Mouse (Mus musculus) MEL (cell line): ENCODE results near the gene Galns. TPM values are rescaled to one million over a fixed set of nuclear protein-coding genes. Genes with fewer than 3 reads are reported as not detected.

Source experiments
- DNase-seq: peaks from one replicate; pipeline ENCODE4 v3.0.0; 2011; ENCODE audit warnings: low read depth, low spot score
- H3K27ac ChIP-seq: 2 replicates; pipeline ENCODE4 v1.5.1; 2012; ENCODE audit warnings: low read depth, mild to moderate bottlenecking, control low read depth, low read length, moderate library complexity; ENCODE audit not compliant: control insufficient read depth
- H3K27me3 ChIP-seq, 2 experiments: fragments of 150-350 bp in 1 of 2; sonication (generic) in 1 of 2; 2 replicates each; pipeline ENCODE4 v1.6.1; 2012; ENCODE audit warnings: low read length in 2 of 2, mild to moderate bottlenecking in 2 of 2, improper control_type of control experiment in 1 of 2, moderate library complexity in 1 of 2; ENCODE audit not compliant: insufficient read depth in 2 of 2, control insufficient read depth in 1 of 2
- H3K36me3 ChIP-seq, 2 experiments: 2 replicates each; pipeline ENCODE4 v1.6.1; 2012 to 2014; ENCODE audit warnings: low read length in 2 of 2, improper control_type of control experiment in 1 of 2, inconsistent platforms in 1 of 2, mild to moderate bottlenecking in 1 of 2; ENCODE audit not compliant: insufficient read depth in 2 of 2, control insufficient read depth in 1 of 2
- H3K4me1 ChIP-seq, 2 experiments: fragments of 150-350 bp in 1 of 2; sonication (generic) in 1 of 2; 2 replicates each; pipeline ENCODE4 v1.6.1; 2012; ENCODE audit warnings: low read length in 2 of 2, improper control_type of control experiment in 1 of 2, mild to moderate bottlenecking in 1 of 2; ENCODE audit not compliant: insufficient read depth in 2 of 2, control insufficient read depth in 1 of 2
- H3K4me3 ChIP-seq, 2 experiments: fragments of 150-350 bp in 1 of 2; sonication (generic) in 1 of 2; 2 replicates each; pipeline ENCODE4 v1.5.1; 2012; ENCODE audit warnings: low read depth in 2 of 2, low read length in 2 of 2, mild to moderate bottlenecking in 2 of 2, moderate library complexity in 2 of 2, control low read depth in 1 of 2, improper control_type of control experiment in 1 of 2; ENCODE audit not compliant: control insufficient read depth in 1 of 2, insufficient read depth in 1 of 2
- H3K79me2 ChIP-seq: 2 replicates; pipeline ENCODE4 v1.6.1; 2012; ENCODE audit warnings: mild to moderate bottlenecking, low read length, moderate library complexity; ENCODE audit not compliant: control insufficient read depth, poor library complexity, insufficient read depth
- H3K9ac ChIP-seq: 2 replicates; pipeline ENCODE4 v1.6.1; 2012; ENCODE audit warnings: low read depth, mild to moderate bottlenecking, control low read depth, low read length, moderate library complexity; ENCODE audit not compliant: control insufficient read depth, poor library complexity, severe bottlenecking
- H3K9me3 ChIP-seq: fragments of 150-350 bp; sonication (generic); replicated peaks from 2 replicates; pipeline ENCODE4 v1.6.1; 2012; ENCODE audit warnings: mild to moderate bottlenecking, low read length, improper control_type of control experiment, moderate library complexity; ENCODE audit not compliant: insufficient read depth
- BHLHE40 ChIP-seq: IDR thresholded peaks from 2 replicates; pipeline ENCODE4 v1.6.1; 2012; ENCODE audit warnings: low read depth, mild to moderate bottlenecking, inconsistent platforms, low read length, improper control_type of control experiment, borderline replicate concordance
- CHD1 ChIP-seq: IDR thresholded peaks from 2 replicates; pipeline ENCODE4 v1.6.1; 2012; ENCODE audit warnings: low read depth, mild to moderate bottlenecking, inconsistent platforms, low read length, improper control_type of control experiment
- CHD2 ChIP-seq: IDR thresholded peaks from 2 replicates; pipeline ENCODE4 v1.6.1; 2011; ENCODE audit warnings: low read length, improper control_type of control experiment
- CTCF ChIP-seq, 3 experiments: IDR thresholded peaks in 2 of 3; conservative IDR thresholded peaks in 1 of 3; 2 replicates each; pipeline ENCODE4 v1.5.1; 2011 to 2012; ENCODE audit warnings: low read length in 3 of 3, low read depth in 2 of 3, mild to moderate bottlenecking in 2 of 3, improper control_type of control experiment in 1 of 3, inconsistent platforms in 1 of 3, mixed read lengths in 1 of 3, moderate library complexity in 1 of 3; ENCODE audit not compliant: control insufficient read depth in 1 of 3, insufficient read depth in 1 of 3, poor library complexity in 1 of 3, severe bottlenecking in 1 of 3
- E2F4 ChIP-seq: IDR thresholded peaks from 2 replicates; pipeline ENCODE4 v1.6.1; 2011; ENCODE audit warnings: low read depth, low read length, improper control_type of control experiment, borderline replicate concordance
- ELF1 ChIP-seq: IDR thresholded peaks from 2 replicates; pipeline ENCODE4 v1.6.1; 2014; ENCODE audit warnings: low read depth, mild to moderate bottlenecking, inconsistent platforms, low read length, improper control_type of control experiment, moderate library complexity
- GABPA ChIP-seq: IDR thresholded peaks from 2 replicates; pipeline ENCODE4 v1.6.1; 2012; ENCODE audit warnings: low read depth, mild to moderate bottlenecking, inconsistent platforms, low read length, improper control_type of control experiment, moderate library complexity
- GATA1 ChIP-seq: IDR thresholded peaks from 2 replicates; pipeline ENCODE4 v1.6.1; 2011; ENCODE audit warnings: low read depth, low read length, improper control_type of control experiment
- HCFC1 ChIP-seq: IDR thresholded peaks from 2 replicates; pipeline ENCODE4 v1.6.1; 2012; ENCODE audit warnings: low read depth, mild to moderate bottlenecking, inconsistent platforms, low read length, improper control_type of control experiment, moderate library complexity
- JUND ChIP-seq: IDR thresholded peaks from 2 replicates; pipeline ENCODE4 v1.6.1; 2011; ENCODE audit warnings: low read depth, mild to moderate bottlenecking, improper control_type of control experiment, low read length
- MAFK ChIP-seq: IDR thresholded peaks from 2 replicates; pipeline ENCODE4 v1.6.1; 2011; ENCODE audit warnings: low read depth, mild to moderate bottlenecking, low read length, improper control_type of control experiment, borderline replicate concordance
- MAX ChIP-seq: IDR thresholded peaks from 2 replicates; pipeline ENCODE4 v1.6.1; 2011; ENCODE audit warnings: low read length, improper control_type of control experiment
- MAZ ChIP-seq: IDR thresholded peaks from 2 replicates; pipeline ENCODE4 v1.6.1; 2012; ENCODE audit warnings: low read depth, mild to moderate bottlenecking, inconsistent platforms, low read length, improper control_type of control experiment
- MXI1 ChIP-seq: IDR thresholded peaks from 2 replicates; pipeline ENCODE4 v1.6.1; 2011; ENCODE audit warnings: mild to moderate bottlenecking, low read depth, low read length, improper control_type of control experiment
- MYB ChIP-seq: IDR thresholded peaks from 2 replicates; pipeline ENCODE4 v1.6.1; 2011; ENCODE audit warnings: mild to moderate bottlenecking, low read depth, low read length, improper control_type of control experiment
- NRF1 ChIP-seq: IDR thresholded peaks from 2 replicates; pipeline ENCODE4 v1.6.1; 2014; ENCODE audit warnings: low read depth, mild to moderate bottlenecking, inconsistent platforms, low read length, improper control_type of control experiment, moderate library complexity; ENCODE audit not compliant: poor library complexity, insufficient read depth, severe bottlenecking
- POLR2A ChIP-seq, 2 experiments: IDR thresholded peaks; 2 replicates each; pipeline ENCODE4 v1.6.1; 2011 to 2012; ENCODE audit warnings: low read length in 2 of 2, mild to moderate bottlenecking in 2 of 2, control low read depth in 1 of 2, improper control_type of control experiment in 1 of 2, low read depth in 1 of 2, moderate library complexity in 1 of 2; ENCODE audit not compliant: control insufficient read depth in 1 of 2, insufficient read depth in 1 of 2, poor library complexity in 1 of 2
- POLR2AphosphoS2 ChIP-seq: IDR thresholded peaks from 2 replicates; pipeline ENCODE4 v1.6.1; 2011; ENCODE audit warnings: low read length, improper control_type of control experiment
- RAD21 ChIP-seq: IDR thresholded peaks from 2 replicates; pipeline ENCODE4 v1.6.1; 2011; ENCODE audit warnings: mild to moderate bottlenecking, low read depth, low read length, improper control_type of control experiment
- SIN3A ChIP-seq: IDR thresholded peaks from 2 replicates; pipeline ENCODE4 v1.6.1; 2012; ENCODE audit warnings: low read length, improper control_type of control experiment, inconsistent platforms
- USF1 ChIP-seq: IDR thresholded peaks from 2 replicates; pipeline ENCODE4 v1.6.1; 2014; ENCODE audit warnings: low read depth, mild to moderate bottlenecking, inconsistent platforms, low read length, improper control_type of control experiment, moderate library complexity
- USF2 ChIP-seq, 2 experiments: IDR thresholded peaks; 2 replicates each; pipeline ENCODE4 v1.6.1; 2011 to 2012; ENCODE audit warnings: improper control_type of control experiment in 2 of 2, low read length in 2 of 2, borderline replicate concordance in 1 of 2, inconsistent platforms in 1 of 2, low read depth in 1 of 2, mild to moderate bottlenecking in 1 of 2; ENCODE audit not compliant: insufficient read depth in 1 of 2
- polyA plus RNA-seq, 2 experiments: library from polyadenylated mRNA; stranded (reverse) in 1 of 2; unstranded in 1 of 2; fragments of >175 nt in 1 of 2; fragments of >200 nt in 1 of 2; gene quantifications; 2 replicates each; pipeline versions ENCODE4 v1.2.1 to v1.2.4; 2012; ENCODE audit warnings: low replicate concordance in 2 of 2, low read depth in 1 of 2; ENCODE audit not compliant: insufficient read length in 2 of 2, insufficient read depth in 1 of 2, missing spikeins in 1 of 2
- total RNA-seq: library from RNA; depleted of rRNA; stranded (reverse); fragments of 300-350 nt; gene quantifications from 2 replicates; pipeline ENCODE4 v1.2.3, GENCODE M21; 2012

Galns gene
- total and polyA plus RNA-seq, 3 experiments, result 1.7 to 3.0 TPM; not detected in 1

DNA sequence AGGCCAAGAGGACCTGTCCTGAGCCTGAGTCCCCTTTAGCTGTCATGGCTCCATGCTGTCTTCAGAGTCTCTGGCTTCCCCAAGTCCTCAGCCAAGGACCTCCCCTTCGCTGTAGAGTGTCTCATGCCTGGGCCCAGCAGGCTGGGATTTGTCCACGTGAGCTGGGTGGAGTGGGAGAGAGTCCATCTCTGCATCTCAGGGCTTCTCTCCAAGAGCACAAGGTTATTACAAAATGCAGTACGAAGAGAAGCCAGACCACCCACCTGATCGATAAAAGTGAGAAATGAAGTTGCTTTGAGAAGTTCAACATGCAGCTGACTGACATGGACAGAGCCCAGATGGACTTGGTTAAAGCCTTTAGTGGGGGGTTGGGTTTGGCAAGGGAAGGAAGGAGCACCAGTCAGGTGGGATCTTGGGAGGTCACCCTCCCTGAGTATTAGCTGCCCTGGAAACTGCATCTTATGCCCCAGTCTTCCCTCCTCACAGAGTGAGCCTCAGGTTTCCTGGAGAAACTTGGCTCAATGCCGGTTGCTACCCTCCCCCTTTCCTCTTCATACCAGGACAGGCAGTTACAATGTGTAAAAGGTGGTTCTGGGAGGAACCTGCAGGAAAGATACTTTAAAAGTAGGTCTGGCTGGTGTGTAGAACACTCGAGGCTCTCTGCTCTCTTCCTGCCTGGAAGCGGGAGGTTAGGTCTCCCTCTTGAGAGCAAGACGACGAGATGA, 5.1 kb upstream of the Galns start:
- Histone ChIP-seq H3K27ac (no peak overlapping the region), H3K9me3 (no peaks in the 10 kb centered on the region), H3K36me3 (no peaks in the 10 kb centered on the region; a peak in 1 of 4 replicates), H3K27me3 (no peaks in the 10 kb centered on the region), H3K4me3 (no peak overlapping the region), H3K79me2 (no peaks in the 10 kb centered on the region; the same call in 1 of the 2 replicates), H3K4me1 (peaks cover 8 to 17% of the 10 kb centered on the region in 2 experiments), H3K9ac (no peak overlapping the region)
- TF ChIP-seq MYB (no peak), GATA1 (no peak), MAZ (no peak), POLR2A (IDR thresholded peaks at IDR 0.05; ENCODE audit: control insufficient read depth in 1 of 2, insufficient read depth in 1 of 2, low read depth in 1 of 2, low read length in 2 of 2, poor library complexity in 1 of 2) (no peak), ELF1 (no peak), USF1 (no peak), CHD2 (no peak), MAX (no peak), USF2 (IDR thresholded peaks at IDR 0.05; ENCODE audit: borderline replicate concordance in 1 of 2, insufficient read depth in 1 of 2, low read depth in 1 of 2, low read length in 2 of 2) (no peak), CHD1 (no peak), HCFC1 (no peak), BHLHE40 (no peak), NRF1 (no peak), POLR2AphosphoS2 (no peak)
- DNase-seq, result no peak

DNA sequence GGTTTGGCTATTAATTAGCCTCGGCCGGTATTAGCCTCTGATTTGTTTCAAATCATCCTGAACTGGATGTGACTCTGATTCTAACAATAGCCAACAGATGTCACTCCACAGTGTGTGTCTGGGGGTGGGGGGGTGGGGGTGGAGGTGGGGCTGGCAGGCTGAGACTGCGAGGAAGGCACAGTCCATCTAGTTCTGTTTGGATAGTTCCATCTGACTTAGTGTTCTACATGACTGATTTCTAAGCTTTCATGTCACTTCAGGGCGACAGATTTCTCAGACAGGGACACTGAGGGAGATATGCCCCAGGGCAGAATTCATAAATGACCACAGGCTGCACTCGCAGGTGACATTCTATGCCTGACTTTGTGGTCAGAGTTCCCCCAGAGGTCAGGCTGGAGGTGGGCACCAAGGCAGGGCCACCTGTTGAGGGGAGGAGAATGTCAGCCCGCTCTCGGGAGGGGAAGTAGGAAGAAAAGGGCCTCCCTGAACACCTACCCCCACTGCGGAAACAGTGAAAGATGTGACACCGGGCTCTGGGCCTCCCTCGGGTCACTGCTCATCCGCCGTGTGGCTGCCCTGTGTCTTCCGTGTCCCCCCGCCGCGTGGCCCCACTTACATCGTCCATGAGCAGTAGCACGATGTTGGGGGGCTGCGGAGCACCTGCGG, 518 bp downstream of the Galns start:
- TF ChIP-seq E2F4 (no peak), GABPA (no peak), MXI1 (no peak), RAD21 (no peak), HCFC1 (no peak), CTCF (IDR thresholded peaks at IDR 0.05 in 2 of 3, conservative IDR thresholded peaks at IDR 0.05 in 1 of 3; ENCODE audit: control insufficient read depth in 1 of 3, insufficient read depth in 1 of 3, low read depth in 2 of 3, low read length in 3 of 3, poor library complexity in 1 of 3, severe bottlenecking in 1 of 3) (no peak), JUND (no peak), MAFK (no peak), SIN3A (no peak), MAZ (no peak), MYB (no peak)
- DNase-seq, result no peak
- H3K9ac ChIP-seq, result peak overlapping the region; percentile 81
- H3K9me3 ChIP-seq, result no peaks in the 10 kb centered on the region
- no peaks in the 10 kb centered on the region for H3K27me3 ChIP-seq
- H3K79me2 ChIP-seq, result peaks cover 2% of the 10 kb centered on the region; the same call in 1 of the 2 replicates
- no peak overlapping the region; the same call in 1 of the 2 replicates for H3K27ac ChIP-seq
- H3K4me1 ChIP-seq, result peaks cover 0 to 6% of the 10 kb centered on the region in 2 experiments; a peak in 1 of 4 replicates
- H3K36me3 ChIP-seq, result no peaks in the 10 kb centered on the region
- peak overlapping the region; percentile 85 to 87 for H3K4me3 ChIP-seq
